Mouse (Mus musculus) CH12.LX (cell line): ENCODE measurements around the gene Anxa4. TPM values are rescaled to one million over a fixed set of nuclear protein-coding genes. Genes with fewer than 3 reads are reported as not detected.

ENCODE experiments used
- DNase-seq: peaks from one replicate; pipeline ENCODE4 v3.0.0-alpha.2; 2013; ENCODE audit errors: extremely low read depth
- H3K27ac ChIP-seq: 2 replicates; pipeline ENCODE4 v1.5.1; 2012; ENCODE audit warnings: low read depth, mild to moderate bottlenecking, control low read depth, moderate library complexity; ENCODE audit not compliant: insufficient read depth
- H3K27me3 ChIP-seq: replicated peaks from 2 replicates; pipeline ENCODE3; 2012; ENCODE audit warnings: inconsistent platforms
- H3K36me3 ChIP-seq, 2 experiments: replicated peaks in 1 of 2; 2 replicates each; pipeline versions ENCODE3 to v1.6.1; 2012; ENCODE audit warnings: inconsistent platforms in 1 of 2, low read length in 1 of 2, mild to moderate bottlenecking in 1 of 2, mixed read lengths in 1 of 2, moderate library complexity in 1 of 2; ENCODE audit not compliant: control insufficient read depth in 1 of 2, insufficient read depth in 1 of 2
- H3K4me1 ChIP-seq, 2 experiments: 2 replicates each; pipeline ENCODE4 v1.6.1; 2012; ENCODE audit warnings: inconsistent platforms in 1 of 2, moderate library complexity in 1 of 2; ENCODE audit not compliant: insufficient read depth in 2 of 2, control insufficient read depth in 1 of 2
- H3K4me2 ChIP-seq: 2 replicates; pipeline ENCODE4 v1.6.1; 2012; ENCODE audit warnings: low read depth, mild to moderate bottlenecking, control low read depth; ENCODE audit not compliant: poor library complexity, insufficient read depth, severe bottlenecking
- H3K4me3 ChIP-seq, 3 experiments: fragments of 150-350 bp in 1 of 3; sonication (generic) in 1 of 3; replicated peaks in 1 of 3; 2 replicates each; pipeline versions ENCODE3 to v1.5.1; 2011 to 2012; ENCODE audit warnings: low read depth in 2 of 3, low read length in 2 of 3, mild to moderate bottlenecking in 2 of 3, moderate library complexity in 2 of 3, control low read depth in 1 of 3, improper control_type of control experiment in 1 of 3, inconsistent platforms in 1 of 3, mixed read lengths in 1 of 3; ENCODE audit not compliant: poor library complexity in 1 of 3
- H3K79me2 ChIP-seq: replicated peaks from 2 replicates; pipeline ENCODE4 v1.6.1; 2012; ENCODE audit warnings: mild to moderate bottlenecking, moderate library complexity; ENCODE audit not compliant: control insufficient read depth, poor library complexity, insufficient read depth, severe bottlenecking; ENCODE audit errors: extremely low read depth
- H3K9ac ChIP-seq: 2 replicates; pipeline ENCODE4 v1.6.1; 2012; ENCODE audit warnings: low read depth, mild to moderate bottlenecking, control low read depth, moderate library complexity; ENCODE audit not compliant: insufficient read depth
- H3K9me3 ChIP-seq: replicated peaks from 2 replicates; pipeline ENCODE3; 2012; ENCODE audit warnings: low read length, inconsistent platforms, mixed read lengths
- BHLHE40 ChIP-seq: IDR thresholded peaks from 2 replicates; pipeline ENCODE4 v1.6.1; 2011; ENCODE audit warnings: mild to moderate bottlenecking, low read depth, low read length, improper control_type of control experiment
- CHD1 ChIP-seq: IDR thresholded peaks from 2 replicates; pipeline ENCODE4 v1.6.1; 2012; ENCODE audit warnings: low read depth, low read length, improper control_type of control experiment, inconsistent platforms
- ELF1 ChIP-seq: IDR thresholded peaks from 2 replicates; pipeline ENCODE4 v1.6.1; 2014; ENCODE audit warnings: low read depth, mild to moderate bottlenecking, inconsistent platforms, low read length, improper control_type of control experiment
- EP300 ChIP-seq: IDR thresholded peaks from 2 replicates; pipeline ENCODE4 v1.6.1; 2011; ENCODE audit warnings: low read length, improper control_type of control experiment
- ETS1 ChIP-seq: conservative IDR thresholded peaks from 2 replicates; pipeline ENCODE4 v1.6.1; 2012; ENCODE audit warnings: low read depth, mild to moderate bottlenecking, inconsistent platforms, low read length, improper control_type of control experiment, moderate library complexity
- IRF4 ChIP-seq: IDR thresholded peaks from 2 replicates; pipeline ENCODE4 v1.6.1; 2014; ENCODE audit warnings: low read depth, mild to moderate bottlenecking, inconsistent platforms, low read length, improper control_type of control experiment
- JUN ChIP-seq: IDR thresholded peaks from 2 replicates; pipeline ENCODE4 v1.6.1; 2011; ENCODE audit warnings: low read depth, mild to moderate bottlenecking, low read length, improper control_type of control experiment, moderate library complexity; ENCODE audit not compliant: insufficient read depth
- JUND ChIP-seq: conservative IDR thresholded peaks from 2 replicates; pipeline ENCODE4 v1.6.1; 2011; ENCODE audit warnings: low read depth, low read length, improper control_type of control experiment
- MEF2A ChIP-seq: IDR thresholded peaks from 2 replicates; pipeline ENCODE4 v1.6.1; 2014; ENCODE audit warnings: low read depth, mild to moderate bottlenecking, inconsistent platforms, low read length, improper control_type of control experiment, borderline replicate concordance
- NELFE ChIP-seq: IDR thresholded peaks from 2 replicates; pipeline ENCODE4 v1.6.1; 2011; ENCODE audit warnings: low read depth, low read length, improper control_type of control experiment
- NRF1 ChIP-seq: IDR thresholded peaks from 2 replicates; pipeline ENCODE4 v1.6.1; 2014; ENCODE audit warnings: low read depth, mild to moderate bottlenecking, inconsistent platforms, low read length, improper control_type of control experiment, moderate library complexity
- POLR2A ChIP-seq: IDR thresholded peaks from 2 replicates; pipeline ENCODE4 v1.6.1; 2011; ENCODE audit warnings: low read depth, mild to moderate bottlenecking, improper control_type of control experiment, low read length
- POLR2AphosphoS2 ChIP-seq: IDR thresholded peaks from 2 replicates; pipeline ENCODE4 v1.6.1; 2011; ENCODE audit warnings: low read depth, low read length, improper control_type of control experiment
- SIN3A ChIP-seq: IDR thresholded peaks from 2 replicates; pipeline ENCODE4 v1.6.1; 2012; ENCODE audit warnings: low read length, improper control_type of control experiment, inconsistent platforms
- TCF12 ChIP-seq: IDR thresholded peaks from 2 replicates; pipeline ENCODE4 v1.6.1; 2014; ENCODE audit warnings: low read depth, mild to moderate bottlenecking, inconsistent platforms, low read length, improper control_type of control experiment
- ZC3H11A ChIP-seq: IDR thresholded peaks from 2 replicates; pipeline ENCODE4 v1.6.1; 2012; ENCODE audit warnings: low read depth, mild to moderate bottlenecking, inconsistent platforms, low read length, improper control_type of control experiment
- ZKSCAN1 ChIP-seq: IDR thresholded peaks from 2 replicates; pipeline ENCODE4 v1.6.1; 2012; ENCODE audit warnings: low read depth, inconsistent platforms, low read length, improper control_type of control experiment, borderline replicate concordance
- ZMIZ1 ChIP-seq: IDR thresholded peaks from 2 replicates; pipeline ENCODE4 v1.6.1; 2012; ENCODE audit warnings: low read depth, mild to moderate bottlenecking, inconsistent platforms, low read length, improper control_type of control experiment
- dilution Hi-C: fragments of 300-500 bp; cut with MboI; formaldehyde crosslinking; loops from 2 replicates; pipeline ENCODE4 v1.14.3; 2020; ENCODE audit warnings: low sequenced_read_pairs; ENCODE audit not compliant: extremely low pct_unique_long_range_greater_than_20kb, extremely low pct_ligation_motif_present
- in situ Hi-C: fragments of 300-500 bp; cut with MboI; formaldehyde crosslinking; loops from 3 replicates; pipeline ENCODE4 v1.14.3; 2019; ENCODE audit warnings: low sequenced_read_pairs, low pct_ligation_motif_present, low pct_unique_long_range_greater_than_20kb, mixed read lengths
- polyA plus RNA-seq: library from polyadenylated mRNA; unstranded; fragments of >175 nt; gene quantifications from 2 replicates; pipeline ENCODE4 v1.2.1, GENCODE M21; 2012; ENCODE audit warnings: low read depth; ENCODE audit not compliant: insufficient read length
- total RNA-seq, 2 experiments: library from RNA; depleted of rRNA; stranded (reverse); fragments of 300-350 nt in 1 of 2; fragments of >200 nt in 1 of 2; gene quantifications; 2 replicates each; pipeline ENCODE4 v1.2.3; 2012 to 2014

Gene Anxa4
- total and polyA plus RNA-seq, 3 experiments, result 10.8 to 17.1 (median 13.7) TPM

GRCm38 (mm10) chr6:86784739-86785138 lies 8.6 kb downstream of the Anxa4 start:
- no peaks in the 10 kb centered on the region for H3K27me3 ChIP-seq
- no peaks in the 10 kb centered on the region for H3K9me3 ChIP-seq
- TF ChIP-seq IRF4 (peak; percentile 55), ETS1 (0 out of 2 replicates have a peak, but pooled peaks have one; percentile 33), ZMIZ1 (no peak), NELFE (no peak), BHLHE40 (peak; percentile 24; the same call in 1 of the 2 replicates), ELF1 (peak; percentile 68), ZC3H11A (no peak), MEF2A (peak; percentile 33; the same call in 1 of the 2 replicates), EP300 (peak; percentile 60; the same call in 1 of the 2 replicates), JUN (no peak)
- dilution Hi-C loops (no loop called here), in situ Hi-C loops (no loop called here)
- H3K79me2 ChIP-seq, result no peaks in the 10 kb centered on the region
- no peak overlapping the region for H3K4me3 ChIP-seq
- H3K36me3 ChIP-seq, result no peaks in the 10 kb centered on the region
- no peak overlapping the region for H3K27ac ChIP-seq
- H3K4me1 ChIP-seq, result peaks cover 12 to 50% of the 10 kb centered on the region in 2 experiments
- DNase-seq, result peak; percentile 92
- H3K4me2 ChIP-seq, result no peak overlapping the region
- H3K9ac ChIP-seq, result no peak overlapping the region

GRCm38 (mm10) chr6:86782342-86782741 lies 11.0 kb downstream of the Anxa4 start:
- Histone ChIP-seq H3K79me2 (no peaks in the 10 kb centered on the region), H3K4me1 (peaks cover 12 to 54% of the 10 kb centered on the region in 2 experiments), H3K4me3 (no peak overlapping the region), H3K36me3 (no peaks in the 10 kb centered on the region), H3K9me3 (no peaks in the 10 kb centered on the region), H3K27ac (no peak overlapping the region), H3K9ac (no peak overlapping the region), H3K4me2 (no peak overlapping the region), H3K27me3 (no peaks in the 10 kb centered on the region)
- TF ChIP-seq POLR2A (no peak), JUN (no peak), ZKSCAN1 (no peak), SIN3A (no peak), ELF1 (no peak), JUND (no peak), POLR2AphosphoS2 (no peak), NRF1 (no peak), TCF12 (no peak), CHD1 (no peak), ZC3H11A (no peak)
- dilution Hi-C loops, result no loop called here
- in situ Hi-C loops, result no loop called here
- DNase-seq, result no peak
